Mouse (Mus musculus): ENCODE data around the gene Gnb1.

DNA sequence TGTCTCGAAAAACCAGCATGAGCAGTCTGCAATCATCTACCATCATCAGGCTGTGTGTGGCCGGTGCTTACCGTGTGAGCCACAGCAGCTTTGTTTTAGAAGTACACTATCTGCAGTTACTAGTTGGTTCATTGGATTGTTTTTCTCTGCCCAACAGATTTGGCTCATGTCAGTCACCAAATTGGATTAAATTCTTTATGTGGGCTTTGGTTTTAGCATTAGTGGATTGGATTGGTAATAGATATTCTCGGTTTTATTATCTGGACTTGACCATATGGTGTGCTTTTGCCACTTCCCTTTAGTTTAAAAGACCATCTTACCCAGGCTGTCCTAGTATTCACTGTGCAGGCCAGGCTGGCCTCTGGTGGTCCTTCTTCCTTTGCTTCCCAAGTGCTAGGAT is 3.7 kb downstream of the Gnb1 start:
- TF ChIP-seq CTCF (IDR thresholded peaks at IDR 0.05; ENCODE audit: control insufficient read depth, insufficient read depth, insufficient read length) (no peak), USF1 (IDR thresholded peaks at IDR 0.05; ENCODE audit: low read depth) (no peak), MYOG (IDR thresholded peaks at IDR 0.05; ENCODE audit: control insufficient read depth, extremely low read depth, insufficient read length) (no peak), MAX (IDR thresholded peaks at IDR 0.05) (no peak)
